Mouse (Mus musculus) CD4-positive, CD25-positive, alpha-beta regulatory T cell, adult 4 months (primary cell): ENCODE data around the gene 4930469K13Rik. TPM values are rescaled to one million over a fixed set of nuclear protein-coding genes. Genes with fewer than 3 reads are reported as not detected.

Experiments
- ATAC-seq: one replicate; pipeline ENCODE4 v1.8.0; 2017
- polyA plus RNA-seq, 2 experiments: library from polyadenylated mRNA; unstranded; fragments of 100-300 nt; shearing (Covaris generic); gene quantifications; one replicate each; pipeline ENCODE4 v1.2.1; 2017

4930469K13Rik gene
- polyA plus RNA-seq, 2 experiments from 2014 or later = 10.7 to 11.1 TPM

DNA sequence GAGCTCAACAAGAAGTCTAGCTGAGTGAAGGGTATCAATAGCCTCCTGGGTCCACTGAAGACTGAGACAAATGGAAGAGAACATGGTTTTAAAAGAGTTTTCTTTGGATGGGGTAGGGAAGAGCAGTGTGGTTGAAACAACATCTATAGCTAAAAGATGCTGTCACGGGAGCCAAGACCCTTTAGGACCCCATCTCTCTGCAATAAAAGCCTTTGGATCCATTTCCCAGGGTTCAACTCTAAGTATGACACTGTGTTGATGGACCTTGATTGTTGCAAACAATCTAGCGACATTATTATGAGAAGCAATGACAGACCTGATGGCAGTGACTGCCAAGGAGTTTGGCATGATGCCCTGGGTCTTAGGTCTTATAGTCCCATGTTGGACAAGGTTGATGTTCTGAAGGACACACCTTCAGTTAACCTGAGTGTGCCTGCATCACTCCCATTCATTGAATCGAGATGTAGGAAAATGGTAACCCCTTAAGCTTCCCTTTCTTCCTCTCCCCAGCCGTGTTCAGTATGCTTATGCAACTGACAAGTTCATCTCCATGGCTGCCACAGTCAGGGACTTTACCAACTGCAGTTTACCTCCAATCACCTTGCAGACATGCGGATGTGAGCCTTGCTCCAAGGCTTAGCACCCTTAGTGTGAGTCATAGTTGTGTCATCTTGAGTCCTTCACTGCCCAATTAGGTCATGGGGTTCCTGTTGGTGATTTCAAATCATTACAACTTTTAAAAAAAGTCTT lies 62.3 kb downstream of the 4930469K13Rik start:
- peak; percentile 91 for ATAC-seq

DNA sequence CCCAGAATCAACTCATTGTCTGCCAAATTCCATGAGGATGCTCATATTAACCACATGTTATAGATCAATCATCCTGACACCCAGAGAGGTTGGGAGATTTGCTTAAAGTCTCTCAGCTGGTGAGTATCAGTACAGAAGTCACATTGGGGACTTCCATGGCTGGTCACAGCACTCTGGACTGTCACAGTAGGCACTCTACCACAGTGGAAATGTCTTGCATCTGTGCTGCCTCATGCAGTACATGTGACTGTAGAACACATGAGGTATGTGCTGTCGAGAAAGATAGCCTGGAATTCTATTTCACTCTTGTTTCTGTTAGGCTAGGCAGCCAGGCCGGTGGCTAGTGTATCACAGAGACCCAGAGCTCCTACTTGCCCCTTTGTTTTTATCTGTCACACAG lies 63.6 kb downstream of the 4930469K13Rik start:
- ATAC-seq = no peak

DNA sequence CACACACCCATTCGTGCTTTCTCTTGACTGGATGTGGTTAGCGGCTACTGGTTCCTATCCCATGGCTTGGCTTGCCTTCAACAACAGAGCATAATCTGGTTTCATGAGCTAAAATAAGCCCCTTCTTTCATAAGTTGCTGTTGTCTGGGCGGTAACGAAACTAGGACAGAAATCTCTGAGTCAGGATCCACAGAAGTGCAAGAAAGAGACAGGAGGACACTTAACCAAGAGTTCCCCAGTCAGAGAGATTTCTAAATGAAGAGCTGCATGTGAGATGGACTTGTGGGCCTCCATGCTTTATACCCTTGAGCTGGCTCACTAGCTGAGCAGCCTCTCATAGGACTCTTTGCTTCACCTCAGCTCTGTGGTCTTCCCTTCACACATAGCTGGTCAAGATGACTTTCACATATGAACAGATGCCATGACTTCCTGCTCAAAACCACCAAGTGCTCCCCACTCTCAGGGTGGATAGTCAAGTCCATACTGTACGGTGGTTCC lies 64.3 kb downstream of the 4930469K13Rik start:
- peak; percentile 4 for ATAC-seq

DNA sequence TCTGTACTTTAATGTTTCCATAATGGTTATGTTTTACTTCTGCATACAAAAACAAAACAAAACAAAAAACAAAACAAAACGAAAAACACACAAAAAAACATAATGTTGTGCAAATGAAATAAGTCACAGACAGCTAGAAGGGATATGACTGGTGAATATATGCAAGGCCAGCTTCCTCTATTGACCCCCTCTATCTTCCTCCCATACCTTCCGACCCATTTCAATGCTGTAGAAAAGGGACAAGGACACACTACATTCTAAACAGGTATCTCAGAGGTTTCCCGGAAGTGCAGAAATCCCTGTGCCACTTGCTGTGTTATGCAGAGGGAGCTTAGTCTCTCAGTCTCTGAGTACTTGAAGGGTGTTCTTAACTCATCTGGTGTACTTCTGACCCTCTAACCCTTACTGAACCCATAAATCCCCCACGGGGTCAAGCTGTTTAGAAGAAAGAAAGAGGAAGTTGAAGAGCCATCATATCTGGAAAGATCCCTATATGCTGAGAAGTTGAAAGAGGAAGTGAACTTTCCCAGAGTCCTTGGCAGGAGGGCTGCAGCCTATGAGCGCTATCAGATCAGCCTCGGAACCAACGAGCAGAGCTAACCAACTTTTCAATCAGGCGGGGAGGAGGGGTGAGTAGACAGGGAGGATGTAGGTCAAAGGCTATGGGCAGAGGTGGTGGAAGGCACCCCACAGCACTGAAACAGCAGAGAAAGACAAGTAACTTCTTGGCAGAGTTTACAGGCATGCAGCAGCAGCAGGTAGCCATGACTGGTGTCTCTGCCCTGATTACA lies 67.1 kb downstream of the 4930469K13Rik start:
- ATAC-seq = peak; percentile 67

DNA sequence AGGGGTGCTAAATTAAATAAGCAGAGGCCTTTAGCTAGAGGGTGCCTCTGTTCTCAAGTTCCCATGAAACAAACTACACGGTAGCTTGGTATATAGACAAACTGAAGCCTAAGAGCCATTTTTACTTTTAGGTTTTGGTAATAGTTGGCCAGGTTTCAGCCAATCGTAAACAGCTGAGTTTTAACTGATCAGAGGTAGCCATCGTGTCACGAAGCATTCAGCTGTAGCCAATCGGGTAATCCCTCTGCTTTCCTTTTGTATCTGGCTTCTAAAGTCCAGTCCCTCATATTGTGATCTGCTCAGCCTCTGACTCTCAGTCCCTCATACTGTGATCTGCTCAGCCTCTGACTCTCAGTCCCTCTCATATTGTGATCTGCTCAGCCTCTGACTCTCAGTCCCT lies 68.7 kb downstream of the 4930469K13Rik start:
- no peak for ATAC-seq

DNA sequence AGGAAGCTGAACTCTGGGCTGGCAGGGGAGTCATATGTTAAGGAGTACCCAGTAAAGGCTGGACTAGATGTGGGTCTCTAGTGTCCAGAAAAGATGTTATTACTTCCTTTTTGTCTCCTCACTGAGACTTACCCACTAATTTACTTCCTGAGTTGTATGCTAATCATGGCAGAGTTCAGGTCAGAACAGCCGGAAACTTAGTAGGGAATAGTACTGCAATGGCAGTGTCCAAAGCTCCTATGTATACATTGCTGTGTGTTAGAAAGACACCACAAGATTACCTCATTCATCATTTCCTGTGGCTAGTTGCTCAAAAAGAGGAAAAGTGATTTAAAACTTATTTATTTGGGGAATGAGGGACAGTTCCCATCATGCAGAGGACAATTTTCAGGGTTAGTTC lies 73.3 kb downstream of the 4930469K13Rik start:
- no peak for ATAC-seq

DNA sequence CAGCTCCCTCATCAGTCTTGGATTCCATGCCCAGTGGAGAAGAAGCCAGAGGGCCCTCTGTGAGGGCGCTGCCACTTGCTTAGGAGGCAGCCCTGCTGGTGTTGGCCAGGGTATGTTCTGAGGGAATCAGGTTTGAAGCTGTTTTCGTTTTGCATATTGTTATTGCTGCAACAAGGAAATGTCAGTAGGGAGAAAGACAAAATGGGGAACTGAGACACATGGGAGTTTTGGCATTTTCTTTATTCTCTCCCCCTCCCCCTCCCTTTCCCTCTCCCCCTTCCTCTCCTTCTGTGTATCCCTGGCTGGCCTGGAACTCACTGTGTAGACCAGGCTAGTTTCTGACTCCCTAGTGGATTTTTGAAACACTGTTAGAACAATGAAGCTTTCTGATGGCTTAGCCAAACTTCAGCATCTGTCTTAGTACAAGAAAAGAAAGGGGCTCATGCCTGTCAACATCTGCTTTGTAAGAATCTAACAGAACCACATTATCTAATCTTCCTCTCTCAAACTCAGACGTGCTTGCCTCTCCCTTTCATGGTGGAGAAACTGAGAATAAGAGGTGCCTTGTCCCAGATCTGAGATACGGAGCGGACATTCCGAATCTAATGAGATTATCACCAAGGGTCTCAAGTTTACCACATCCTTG lies 86.2 kb downstream of the 4930469K13Rik start:
- ATAC-seq = no peak

DNA sequence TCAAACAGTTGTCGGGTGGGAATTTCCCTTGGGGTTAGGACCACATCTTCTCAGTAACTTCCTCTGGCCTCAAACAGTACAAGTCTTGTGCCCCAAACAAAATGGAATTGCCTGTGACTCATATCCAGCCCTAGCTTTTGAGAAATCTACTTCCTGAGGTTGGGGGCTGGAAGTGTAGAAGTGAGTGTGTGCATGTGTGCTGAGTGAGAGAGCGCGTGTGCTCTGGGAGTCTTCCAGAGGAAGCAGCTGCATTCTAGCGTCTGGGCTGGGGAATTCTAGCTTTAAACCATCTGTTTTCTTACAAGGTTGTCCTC lies 87.5 kb downstream of the 4930469K13Rik start:
- ATAC-seq = peak; percentile 71

DNA sequence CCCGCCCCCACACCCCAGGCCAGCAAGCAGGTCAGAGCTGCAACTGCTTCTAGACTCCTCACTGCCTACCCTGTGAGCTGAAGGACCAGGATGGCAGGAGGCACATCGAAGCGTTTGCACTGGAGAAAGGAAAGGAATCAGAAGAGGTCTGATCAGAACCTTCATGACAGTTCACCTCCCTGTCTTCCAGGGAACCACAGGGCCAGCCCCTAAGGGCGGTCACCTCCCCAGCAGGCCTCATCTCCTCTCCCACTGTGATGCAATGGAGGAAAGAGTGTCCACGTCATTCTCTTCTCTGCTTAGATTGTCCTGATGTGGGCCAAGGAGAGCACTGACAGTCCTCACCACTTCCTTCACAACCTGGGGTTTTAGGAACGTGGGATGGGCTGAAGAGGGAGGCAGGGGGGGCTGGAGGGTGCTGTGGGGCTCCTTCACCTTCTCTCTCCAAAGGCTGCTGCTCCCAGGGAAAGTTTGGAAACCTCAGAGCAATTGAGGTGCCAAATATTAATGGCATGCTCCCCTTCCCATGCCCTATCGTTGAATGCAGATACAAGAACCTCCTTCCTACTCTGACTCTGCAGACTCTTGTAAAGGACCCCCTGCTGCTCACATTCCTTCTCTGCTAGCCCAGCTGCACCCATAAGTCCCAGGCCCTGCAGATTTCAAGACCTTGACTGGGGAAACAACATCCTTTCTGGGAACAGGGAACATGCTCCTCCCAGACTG lies 88.1 kb downstream of the 4930469K13Rik start:
- peak; percentile 57 for ATAC-seq

DNA sequence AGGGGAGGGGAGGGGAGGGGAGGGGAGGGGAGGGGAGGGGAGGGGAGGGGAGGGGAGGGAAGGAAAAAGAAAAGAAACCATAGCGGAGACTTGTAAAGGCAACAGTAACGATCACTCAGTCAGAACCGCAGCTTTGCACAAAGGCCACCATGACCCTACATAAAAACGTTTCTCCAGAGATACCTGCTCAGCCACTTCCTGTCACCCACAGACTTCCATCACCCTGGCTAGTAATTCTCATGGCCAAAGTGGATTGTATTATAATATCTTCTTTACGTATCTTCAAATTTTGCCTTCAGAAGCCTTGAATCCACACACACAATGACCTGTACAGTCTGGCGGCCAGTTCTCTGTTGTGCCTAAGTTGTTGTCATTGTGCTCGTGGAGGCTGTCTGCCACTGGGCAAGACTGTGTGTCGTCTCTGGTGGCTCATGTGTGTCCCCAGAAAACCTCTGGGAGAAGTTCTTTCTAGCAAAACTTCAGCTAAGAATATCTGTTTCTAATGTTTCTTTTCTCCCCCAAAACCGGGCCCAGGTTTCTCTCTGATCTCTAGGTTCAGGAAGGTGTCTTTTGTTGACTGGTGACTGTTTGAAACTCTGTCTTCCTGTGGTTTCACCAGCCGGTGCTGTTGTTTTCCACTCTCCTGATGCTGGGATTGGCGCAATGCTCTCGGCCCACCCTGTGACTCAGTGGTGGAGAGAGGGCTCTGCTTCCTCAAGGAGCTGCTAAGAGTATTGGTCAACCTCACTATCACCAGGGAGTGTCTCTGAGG lies 88.9 kb downstream of the 4930469K13Rik start:
- ATAC-seq = peak; percentile 24

DNA sequence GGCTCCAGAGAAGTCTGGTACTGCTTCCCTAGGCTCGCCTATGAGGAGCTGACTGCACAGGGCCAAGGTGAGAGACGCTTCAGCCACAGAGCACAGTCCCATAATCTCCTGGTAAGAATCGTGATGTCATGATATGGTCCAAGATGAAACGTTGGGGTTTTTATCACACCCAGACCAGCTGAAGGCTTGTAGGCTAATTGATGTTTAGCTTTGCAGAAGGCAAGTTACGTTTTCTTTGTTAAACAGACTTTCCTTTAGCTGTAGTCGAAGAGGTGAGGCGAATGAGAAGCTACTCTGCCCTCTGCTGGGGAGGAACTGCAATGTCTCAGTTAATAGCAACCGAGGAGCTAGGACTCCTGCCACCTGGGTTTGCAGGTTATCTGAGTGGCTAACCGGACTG lies 89.7 kb downstream of the 4930469K13Rik start:
- peak; percentile 57 for ATAC-seq

DNA sequence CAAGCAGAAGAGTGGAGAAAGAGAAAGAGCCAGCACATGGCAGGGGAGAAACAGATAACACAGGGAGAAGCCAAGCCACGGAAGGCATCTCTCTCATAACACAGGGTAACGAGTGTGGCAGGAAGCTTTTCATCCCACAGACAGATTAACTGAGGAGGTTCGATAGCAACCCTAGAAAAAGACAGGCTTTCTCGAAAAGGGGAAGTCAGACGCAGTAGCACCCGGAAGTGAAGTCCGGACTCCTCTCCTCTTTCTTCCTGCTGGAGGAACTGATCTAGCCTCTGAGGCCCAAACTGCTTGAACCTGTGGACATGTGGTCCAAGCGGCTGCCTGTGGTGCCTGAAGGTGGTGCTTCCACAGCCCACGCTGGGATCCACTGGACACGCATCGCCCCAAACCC lies 90.1 kb downstream of the 4930469K13Rik start:
- ATAC-seq = peak; percentile 21

DNA sequence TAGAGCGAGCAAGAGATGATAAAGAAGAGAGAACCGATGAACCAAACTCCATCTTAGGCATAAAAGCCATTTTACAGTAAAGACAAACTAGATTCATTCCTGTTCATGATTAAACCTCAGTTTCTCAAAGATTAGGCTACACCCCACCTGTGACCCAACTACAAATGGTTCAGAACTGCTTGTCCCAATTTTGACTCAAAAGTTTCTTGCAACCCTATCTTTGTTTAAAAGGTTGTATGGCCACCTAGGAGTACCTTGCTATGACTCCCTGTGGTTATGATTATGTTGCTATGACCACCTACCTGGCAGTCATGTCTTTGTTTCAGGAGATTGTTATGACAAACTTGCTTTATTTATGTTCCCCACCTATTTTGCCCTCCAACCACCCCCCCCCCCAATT lies 90.7 kb downstream of the 4930469K13Rik start:
- no peak for ATAC-seq

DNA sequence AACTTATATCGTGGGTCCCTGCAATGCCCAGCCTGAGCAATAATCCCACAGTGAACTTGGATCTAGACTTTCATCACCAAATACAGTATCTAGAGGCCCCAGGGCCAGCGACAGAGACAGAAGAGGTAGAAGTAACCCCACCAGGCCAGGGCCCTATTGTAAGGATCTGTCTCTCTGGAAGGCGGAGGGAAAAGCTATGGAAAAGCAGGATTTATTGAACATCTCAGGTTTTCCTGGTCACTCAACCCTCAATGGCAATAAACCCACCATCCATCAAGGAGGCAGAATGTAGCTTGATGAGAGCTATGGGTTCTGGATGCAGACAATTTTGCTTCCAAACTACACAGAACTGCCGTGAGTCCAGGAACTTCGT lies 95.8 kb downstream of the 4930469K13Rik start:
- ATAC-seq = peak; percentile 23

DNA sequence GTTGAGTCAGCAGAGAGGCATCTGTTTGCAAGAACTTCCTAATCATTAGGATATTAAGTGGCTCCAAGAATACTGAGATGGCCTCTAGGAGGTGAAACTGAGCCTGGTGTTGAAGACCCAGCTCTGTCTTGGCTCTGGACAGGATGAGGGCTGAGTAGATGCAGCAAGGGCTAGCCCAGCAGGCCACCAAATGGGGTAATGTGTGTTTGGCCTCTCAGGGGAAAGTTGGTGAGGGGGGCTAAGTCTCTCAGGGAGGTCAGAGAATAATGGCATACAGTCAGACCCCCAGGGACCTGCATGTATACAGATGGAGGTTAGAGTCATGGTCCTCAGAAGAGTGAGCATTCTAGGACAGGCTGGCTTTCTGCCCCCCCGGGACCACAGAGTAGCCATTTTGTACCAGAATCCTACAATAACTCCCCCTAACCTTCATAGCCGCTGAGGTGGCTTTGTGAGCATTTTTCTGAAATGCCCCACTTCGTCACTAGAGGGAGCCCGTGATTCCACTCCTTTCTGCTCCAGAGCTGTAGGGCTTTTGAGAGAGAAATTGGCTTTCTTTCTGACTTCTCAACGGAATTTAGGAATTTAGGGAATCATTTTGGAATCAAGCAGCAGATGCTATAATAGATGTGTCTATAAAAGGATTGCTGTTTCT lies 96.3 kb downstream of the 4930469K13Rik start:
- peak; percentile 75 for ATAC-seq

DNA sequence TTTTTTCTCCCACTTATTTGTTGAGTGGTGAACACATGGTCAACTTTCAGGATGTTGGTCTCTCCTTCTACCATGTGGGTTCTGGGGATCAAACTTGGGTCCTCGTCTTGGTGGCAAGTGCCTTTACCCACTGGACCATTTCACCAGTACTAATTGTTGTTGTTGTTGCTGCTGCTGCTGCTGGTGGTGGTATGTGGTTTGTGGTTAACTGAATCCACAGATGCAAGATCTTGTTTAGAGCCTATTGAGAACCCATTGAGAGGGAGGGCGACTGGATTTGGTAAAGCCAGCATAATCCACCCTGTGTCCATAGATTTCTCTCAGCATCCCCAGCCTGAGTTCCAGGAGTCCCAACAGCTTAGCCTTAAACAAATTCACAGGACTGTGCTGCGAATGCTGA lies 97.9 kb downstream of the 4930469K13Rik start:
- ATAC-seq = no peak

DNA sequence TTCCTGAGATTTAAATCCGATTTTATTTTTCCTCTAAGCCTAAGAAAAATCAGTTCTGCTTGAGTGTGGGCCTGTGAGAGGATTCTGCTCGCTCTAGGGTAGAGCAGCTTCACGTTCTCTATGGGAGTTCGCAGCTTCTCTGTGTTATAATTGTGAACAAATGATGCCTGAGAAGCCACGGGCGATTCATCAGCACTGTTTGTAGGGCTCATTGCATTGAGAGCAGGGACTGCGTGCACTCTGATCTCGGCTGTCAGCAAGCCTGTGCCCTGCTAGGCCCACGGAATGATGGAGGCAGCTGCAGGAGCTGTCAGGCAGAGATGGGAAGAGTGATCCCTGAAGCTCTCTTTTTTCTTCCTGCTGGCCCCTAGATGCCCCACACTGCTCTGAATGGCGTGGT lies 100.1 kb downstream of the 4930469K13Rik start:
- ATAC-seq = no peak

DNA sequence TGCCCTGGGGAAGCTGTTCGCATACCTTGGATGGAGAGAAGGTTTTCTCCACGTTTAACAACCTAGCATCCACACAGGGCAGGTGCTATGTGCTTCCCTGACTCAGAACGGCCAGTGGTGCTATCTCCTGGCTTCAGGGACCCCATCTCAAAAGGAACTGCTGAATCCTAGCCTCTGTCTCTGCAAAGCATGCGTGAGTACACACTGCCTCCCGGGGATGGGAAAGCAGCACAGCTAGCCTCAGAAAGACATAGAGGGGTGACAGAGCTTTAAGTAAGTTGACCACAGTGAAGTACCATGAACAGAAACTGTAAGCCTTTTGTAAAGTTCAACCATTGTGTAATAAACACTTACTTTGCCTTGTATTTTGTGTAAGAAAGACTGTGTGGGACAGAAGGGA lies 104.9 kb downstream of the 4930469K13Rik start:
- ATAC-seq = no peak

DNA sequence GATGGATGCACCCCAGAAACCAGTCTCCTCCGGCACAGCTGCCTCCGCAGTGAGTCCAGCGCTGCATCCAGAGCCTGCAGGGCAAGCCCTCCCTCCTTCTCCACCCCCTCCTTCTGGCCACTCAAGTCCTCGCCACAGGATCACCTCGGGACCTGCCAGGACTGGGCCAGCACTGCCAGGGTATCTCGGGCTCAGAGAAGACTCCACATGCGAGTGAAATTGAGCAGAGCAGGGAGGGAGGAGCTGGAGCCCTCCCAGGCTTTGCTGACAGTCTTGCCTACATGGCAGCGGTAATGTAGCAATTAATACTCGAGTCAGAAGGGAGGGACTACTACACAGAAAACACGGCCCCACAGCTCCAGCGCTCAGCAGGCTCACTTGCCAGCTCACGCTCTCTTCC lies 105.4 kb downstream of the 4930469K13Rik start, which contains the start of gene Kcnip1:
TSS of gene Kcnip1 (minus strand) at position 215 of the 400 bp plus-strand sequence.
- no peak for ATAC-seq

DNA sequence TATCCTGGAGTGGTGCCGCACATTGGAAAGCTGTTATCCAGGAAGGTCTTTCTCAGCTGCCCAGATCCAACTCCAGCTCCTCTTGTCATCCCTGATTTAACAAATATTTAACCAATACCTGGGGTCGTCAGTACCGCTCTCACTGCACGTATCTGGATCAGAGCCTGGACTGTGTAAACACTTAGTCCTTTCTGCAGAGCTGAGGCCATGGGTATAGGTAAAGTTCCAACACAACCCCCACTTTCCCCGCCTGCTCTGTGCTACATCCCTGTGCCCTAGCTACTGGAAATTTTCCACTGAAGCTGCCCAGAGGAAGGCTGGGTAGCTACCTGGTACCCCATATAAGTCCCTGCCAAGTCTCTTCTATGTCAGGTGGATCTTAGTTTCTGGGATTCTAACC lies 108.4 kb downstream of the 4930469K13Rik start:
- ATAC-seq = no peak

DNA sequence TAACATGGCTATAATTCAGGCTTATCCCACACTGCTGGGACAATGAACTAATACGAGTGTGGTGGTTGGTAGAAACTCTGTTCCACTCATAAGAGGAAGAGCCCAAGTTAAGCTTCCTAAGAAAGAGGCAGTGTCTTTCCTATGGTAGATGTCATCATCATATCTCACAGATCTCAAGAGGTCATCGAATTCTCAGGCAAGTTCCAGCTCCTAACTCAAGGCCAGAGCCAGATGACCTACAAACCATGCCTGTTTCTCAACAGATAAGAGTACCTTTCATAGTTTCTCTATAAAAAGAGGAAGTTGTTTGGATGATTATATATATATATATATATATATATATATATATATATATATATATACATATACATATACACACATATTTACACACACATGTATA lies 111.8 kb downstream of the 4930469K13Rik start:
- no peak for ATAC-seq
